Mouse (Mus musculus) liver, adult (tissue): Measurements from ENCODE around the gene Mgat5.

ENCODE experiments used
- GATA4 ChIP-seq: IDR thresholded peaks from 2 replicates; pipeline ENCODE4 v1.6.1; 2014; ENCODE audit warnings: mild to moderate bottlenecking, low read length; ENCODE audit not compliant: insufficient replicate concordance

The Mgat5 gene

DNA sequence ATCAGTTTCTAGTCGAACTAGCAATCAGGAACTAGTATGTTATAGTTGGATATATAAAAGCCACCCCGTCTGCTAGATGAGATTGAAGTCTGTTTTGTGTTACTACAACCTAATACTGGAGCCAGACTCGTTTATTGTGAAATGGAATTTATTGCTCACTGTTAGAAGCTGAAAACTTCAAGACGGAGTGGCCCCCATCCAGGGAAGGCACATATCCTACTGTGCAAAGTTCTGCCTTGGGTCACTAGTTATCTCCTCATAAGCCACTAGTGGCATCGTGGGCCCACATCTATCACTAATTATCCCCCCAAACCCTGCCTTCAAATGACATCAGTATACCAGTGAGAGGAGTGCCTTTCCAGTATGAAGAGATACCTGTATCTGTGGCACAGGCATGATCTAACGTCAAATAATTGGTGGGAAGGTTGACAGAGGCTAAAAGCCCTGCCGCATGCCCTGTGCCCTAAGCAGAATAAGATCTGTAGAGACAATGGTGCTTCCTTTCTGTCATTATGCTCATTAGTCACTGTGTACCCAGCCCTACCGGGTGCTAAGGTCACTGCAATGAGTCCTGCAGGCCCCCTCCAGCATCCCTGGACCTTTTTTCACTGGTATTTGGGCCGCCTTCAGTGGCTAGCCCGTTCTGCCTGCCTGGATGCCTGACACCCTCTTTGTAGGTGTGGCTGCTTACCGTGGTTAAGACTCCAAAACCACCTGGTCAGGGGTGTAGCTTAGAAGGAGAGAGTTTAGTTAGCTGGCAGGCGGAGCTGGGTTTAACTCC is 191.9 kb downstream of the Mgat5 start:
- TF ChIP-seq GATA4 = no peak

DNA sequence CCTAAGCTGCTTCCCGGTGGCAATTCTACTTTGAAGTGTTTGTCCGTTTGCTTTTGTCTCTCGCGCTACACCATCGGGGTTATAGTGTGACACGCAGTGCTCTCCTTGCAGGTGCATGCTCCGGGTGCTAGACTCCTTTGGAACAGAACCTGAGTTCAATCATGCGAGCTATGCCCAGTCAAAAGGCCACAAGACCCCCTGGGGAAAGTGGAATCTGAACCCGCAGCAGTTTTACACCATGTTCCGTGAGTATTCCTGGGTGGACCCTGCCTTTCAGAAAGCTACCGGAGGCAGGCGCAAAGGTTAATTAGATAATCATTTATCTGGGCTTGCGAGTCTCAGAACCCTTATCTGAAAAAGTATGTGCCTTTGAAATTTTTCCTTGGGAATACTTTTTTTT is 192.6 kb downstream of the Mgat5 start:
- TF ChIP-seq GATA4 = no peak

- no peak for TF ChIP-seq GATA4
Observed at GRCm38 (mm10) chr1:127398186-127398585, 193.4 kb downstream of the Mgat5 start.

- TF ChIP-seq GATA4 = no peak
Observed at GRCm38 (mm10) chr1:127400198-127400597, 195.4 kb downstream of the Mgat5 start.

- TF ChIP-seq GATA4 = no peak
Observed at GRCm38 (mm10) chr1:127400666-127401065, 195.9 kb downstream of the Mgat5 start.

DNA sequence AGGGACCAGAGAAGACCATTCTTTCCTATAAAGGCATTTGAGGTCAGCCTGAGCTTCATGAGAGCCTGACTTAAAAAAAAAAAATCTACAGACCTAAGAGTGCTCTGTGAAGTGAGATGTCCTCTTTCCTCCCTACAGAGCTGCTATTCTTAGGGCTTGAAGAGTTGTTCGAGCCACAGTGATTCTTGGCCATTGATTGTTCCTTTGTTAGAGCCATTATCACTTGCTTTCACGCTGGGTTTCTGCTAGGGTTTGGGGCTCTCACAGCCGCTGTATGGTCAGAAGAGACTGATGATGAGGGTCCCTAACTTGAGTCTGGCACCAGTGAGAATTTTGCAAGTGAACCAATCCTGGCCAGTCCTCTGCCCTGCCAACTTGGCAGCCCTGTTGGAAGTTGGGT is 199.8 kb downstream of the Mgat5 start:
- TF ChIP-seq GATA4 = no peak

GRCm38 (mm10) chr1:127408957-127409423 is 204.2 kb downstream of the Mgat5 start:
- TF ChIP-seq GATA4 = no peak

DNA sequence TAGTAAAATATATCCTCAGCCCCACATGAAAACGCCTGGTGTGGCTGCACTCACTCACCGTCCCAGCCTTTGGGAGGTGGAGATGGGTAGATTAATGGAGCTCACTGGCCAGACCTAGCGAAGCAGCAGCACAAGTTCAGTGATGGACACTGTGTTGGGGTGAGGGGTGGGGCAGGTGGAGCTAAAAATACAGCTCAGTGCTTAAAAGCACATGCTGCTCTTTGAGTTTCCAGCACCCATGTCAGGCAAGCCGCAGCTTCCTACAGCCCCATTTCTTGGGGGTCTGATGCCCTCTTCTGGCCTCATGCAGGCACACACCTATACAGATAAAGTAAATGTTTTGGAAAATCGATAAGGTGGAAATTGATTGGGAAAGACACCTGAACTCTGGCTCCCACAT is 204.7 kb downstream of the Mgat5 start:
- no peak for TF ChIP-seq GATA4

DNA sequence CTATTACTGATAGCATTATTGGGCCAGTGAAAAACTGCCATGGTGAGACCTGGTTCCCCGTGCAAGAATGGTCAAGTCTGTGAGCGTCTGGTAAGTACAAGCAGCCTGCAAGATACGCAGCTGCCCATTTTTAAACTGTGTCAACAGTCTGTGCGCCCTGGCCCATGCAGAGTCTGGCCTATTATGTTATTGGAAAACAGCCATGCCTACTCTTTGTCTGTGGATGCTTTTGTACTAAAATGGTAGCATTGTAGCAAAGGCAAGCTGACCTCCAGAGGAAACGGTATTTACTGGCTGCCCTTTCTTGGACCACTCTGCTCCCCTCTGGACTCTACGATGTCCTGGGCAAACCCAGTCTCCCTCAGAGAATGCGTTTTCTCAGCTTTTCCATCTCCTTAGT is 209.7 kb downstream of the Mgat5 start:
- TF ChIP-seq GATA4 = no peak

DNA sequence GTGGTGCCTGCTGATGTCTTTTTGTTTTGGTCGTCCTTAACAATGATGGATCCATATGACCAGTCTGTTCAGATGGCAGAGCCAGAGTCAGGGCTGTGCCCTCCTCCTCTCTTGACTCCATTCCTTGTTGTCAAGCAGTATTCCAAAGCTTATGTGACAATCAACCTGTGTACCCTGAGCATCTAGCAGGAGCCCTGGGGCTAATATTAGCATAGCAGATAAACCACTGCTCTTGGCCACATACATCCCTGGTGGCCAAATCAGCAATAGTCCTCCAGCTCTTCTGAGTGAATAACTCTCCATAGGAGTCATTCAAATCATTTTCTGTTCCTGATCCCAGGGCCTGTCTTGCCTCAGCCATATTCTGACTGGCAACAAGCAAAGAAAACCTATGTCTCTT is 211.1 kb downstream of the Mgat5 start:
- no peak for TF ChIP-seq GATA4

DNA sequence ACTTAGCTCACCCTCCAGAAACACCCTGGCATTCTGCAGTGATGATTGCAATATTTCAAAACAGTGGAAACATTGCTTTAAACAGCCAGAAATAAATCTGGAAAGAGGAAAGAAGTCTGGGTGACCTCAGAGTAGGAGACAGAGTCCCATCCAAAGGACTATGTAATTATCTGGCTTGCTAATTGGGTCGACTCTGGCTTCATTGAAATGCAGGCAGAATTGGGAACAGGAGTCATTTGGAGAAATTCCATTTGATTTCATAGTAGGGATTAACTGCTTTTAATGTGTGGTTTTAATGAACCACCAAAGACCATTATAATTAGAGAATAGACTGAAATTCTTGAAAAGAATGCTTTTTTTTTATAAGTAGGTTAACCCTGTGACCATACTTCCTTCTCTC is 212.2 kb downstream of the Mgat5 start:
- no peak for TF ChIP-seq GATA4

DNA sequence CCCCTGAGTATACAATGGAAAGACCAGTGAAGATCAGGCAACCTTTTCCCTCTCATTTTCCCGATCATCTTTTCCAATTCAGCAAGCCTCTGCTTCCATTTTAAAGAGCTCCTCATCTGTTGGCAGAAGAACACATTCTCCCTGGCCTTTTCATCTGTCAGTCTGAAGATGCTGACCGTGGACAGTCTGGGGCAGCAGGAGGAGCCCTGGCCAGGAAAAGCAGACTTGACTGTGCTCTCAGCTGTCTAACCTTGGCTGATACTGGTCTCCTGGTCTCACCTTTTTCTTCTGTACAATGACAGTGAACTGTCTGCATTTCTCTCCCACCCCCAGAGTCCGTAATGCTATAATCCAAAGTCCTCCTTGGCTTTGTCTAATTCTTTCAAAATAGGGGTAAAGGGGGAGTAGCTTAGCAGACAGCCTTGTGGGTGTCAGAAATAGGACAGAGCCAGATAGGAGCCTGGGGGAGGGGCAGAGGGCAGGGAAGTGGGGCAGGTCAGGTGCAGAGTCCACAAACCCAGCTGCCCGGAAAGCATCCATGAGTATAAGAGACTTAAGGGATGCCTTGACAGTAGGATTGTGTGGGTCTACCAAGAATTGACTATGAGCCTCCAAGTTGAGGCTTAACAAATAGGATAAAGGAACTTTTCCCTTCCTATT is 214.2 kb downstream of the Mgat5 start:
- TF ChIP-seq GATA4 = no peak; the same call in 1 of the 2 replicates

GRCm38 (mm10) chr1:127419581-127419980 is 214.8 kb downstream of the Mgat5 start:
- no peak for TF ChIP-seq GATA4

DNA sequence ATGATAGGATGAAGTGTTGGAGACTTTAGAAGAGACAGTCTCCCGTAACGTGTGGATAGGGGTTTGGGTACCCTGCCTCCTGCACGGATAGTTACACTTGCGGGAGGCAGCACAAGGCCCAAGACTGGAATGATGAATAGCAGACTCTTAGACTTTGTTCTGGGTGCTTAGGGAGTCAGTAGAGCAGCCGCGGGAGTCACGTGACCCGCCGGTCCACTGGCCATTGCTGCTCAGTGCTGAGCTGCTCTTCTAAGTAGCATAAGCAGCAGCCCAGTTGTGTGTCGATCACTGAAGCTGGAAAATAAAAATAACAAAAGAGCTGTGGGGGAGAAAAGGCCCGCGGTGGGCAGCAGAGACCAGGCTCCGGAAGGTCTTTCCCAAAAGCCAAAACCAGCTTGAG is 215.6 kb downstream of the Mgat5 start:
- no peak for TF ChIP-seq GATA4

DNA sequence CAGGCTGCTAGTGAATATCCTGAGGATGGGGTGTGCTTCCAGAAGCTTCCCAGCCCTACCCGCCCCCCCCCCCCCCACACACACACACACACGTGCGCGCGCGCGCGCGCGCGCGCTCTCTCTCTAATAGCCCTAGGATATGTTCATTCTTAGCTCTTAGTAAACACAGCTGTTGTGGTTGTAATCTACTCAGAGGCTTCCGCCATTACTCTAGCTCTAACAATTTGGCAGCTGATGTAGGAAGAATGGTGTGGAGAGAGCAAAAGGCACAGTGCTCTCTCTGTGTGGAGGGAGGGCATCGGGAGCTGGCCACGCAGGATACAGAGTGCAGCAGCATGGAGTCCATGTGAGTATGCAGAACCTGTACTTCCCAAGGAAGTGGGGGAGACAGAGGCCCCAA is 216.0 kb downstream of the Mgat5 start:
- no peak for TF ChIP-seq GATA4

DNA sequence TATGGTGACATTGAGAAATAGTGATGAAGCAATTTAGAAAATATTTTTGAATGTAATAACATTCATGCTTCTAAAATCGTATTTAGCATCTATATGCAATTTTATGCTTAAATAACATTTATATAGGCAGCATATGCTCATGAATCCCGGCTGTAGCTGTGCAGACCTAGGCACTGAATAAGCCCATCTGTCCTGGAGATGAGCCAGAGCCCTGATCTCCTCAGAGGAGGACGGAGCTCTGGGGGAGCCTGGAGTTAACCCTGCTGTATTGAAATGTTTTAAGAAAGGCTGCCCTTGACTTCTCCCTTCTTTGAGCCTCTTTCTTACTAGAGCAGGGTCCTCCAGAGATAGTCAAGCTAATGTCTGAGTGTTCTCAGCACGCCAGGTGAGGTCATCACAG is 217.8 kb downstream of the Mgat5 start:
- TF ChIP-seq GATA4 = no peak
